Mouse (Mus musculus) gastrocnemius, postnatal 14 days (tissue): ENCODE measurements around the gene Nrxn2. TPM values are rescaled to one million over a fixed set of nuclear protein-coding genes. Genes with fewer than 3 reads are reported as not detected.

Experiments
- DNase-seq: peaks from one replicate; pipeline ENCODE4 v3.0.0; 2021; ENCODE audit warnings: mixed read lengths
- intact Hi-C: fragments of 180-260 bp; cut with DNase I; formaldehyde crosslinking; loops from one replicate; pipeline ENCODE4 v1.15.1; 2025; ENCODE audit warnings: low total_unique reads
- total RNA-seq, 2 experiments: library from RNA; stranded (reverse); gene quantifications; 2 replicates each; pipeline ENCODE4 v1.2.3; 2021

Nrxn2 gene
- total RNA-seq, 2 experiments from 2014 or later: 1.5 to 2.9 TPM

DNA sequence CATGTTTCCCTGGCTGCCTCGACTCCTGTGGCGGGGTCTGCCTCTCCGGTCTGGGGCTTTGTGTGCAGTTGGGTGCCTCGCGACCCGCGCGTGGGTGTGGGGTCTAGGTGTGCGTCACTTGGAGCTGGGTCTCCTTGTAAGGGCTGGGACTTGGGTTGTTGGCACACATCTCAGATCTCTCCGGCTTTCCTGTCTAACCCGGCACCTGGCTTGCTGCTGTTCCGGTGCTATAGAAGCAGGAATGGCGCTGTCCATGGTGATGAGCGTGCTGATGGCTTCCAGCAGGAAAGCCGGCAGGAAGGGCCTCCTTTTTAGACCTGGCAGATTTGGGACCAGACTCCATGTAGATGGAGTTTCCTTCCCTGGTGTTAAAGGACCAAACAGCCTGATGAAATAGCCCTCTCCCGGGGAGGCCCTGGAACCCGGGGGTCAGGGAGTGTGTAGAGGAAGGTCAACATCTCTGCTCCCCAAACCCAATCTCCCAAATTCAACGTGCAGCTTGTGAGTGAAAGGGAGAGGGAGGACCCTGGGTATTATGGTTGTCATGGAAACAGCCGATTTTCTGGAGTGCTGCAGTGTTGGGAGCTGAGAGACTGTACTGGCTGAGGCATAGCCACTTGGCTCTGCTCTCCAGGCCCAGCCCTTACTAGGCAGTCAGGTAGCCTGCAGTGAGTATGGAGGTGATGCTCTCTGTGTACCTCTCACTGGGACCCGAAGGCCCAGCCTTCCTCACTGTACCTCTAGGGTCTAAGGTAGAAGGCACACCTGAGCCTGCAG is 84.2 kb downstream of the Nrxn2 start:
- intact Hi-C loops: no loop called here
- DNase-seq: peak; percentile 61

DNA sequence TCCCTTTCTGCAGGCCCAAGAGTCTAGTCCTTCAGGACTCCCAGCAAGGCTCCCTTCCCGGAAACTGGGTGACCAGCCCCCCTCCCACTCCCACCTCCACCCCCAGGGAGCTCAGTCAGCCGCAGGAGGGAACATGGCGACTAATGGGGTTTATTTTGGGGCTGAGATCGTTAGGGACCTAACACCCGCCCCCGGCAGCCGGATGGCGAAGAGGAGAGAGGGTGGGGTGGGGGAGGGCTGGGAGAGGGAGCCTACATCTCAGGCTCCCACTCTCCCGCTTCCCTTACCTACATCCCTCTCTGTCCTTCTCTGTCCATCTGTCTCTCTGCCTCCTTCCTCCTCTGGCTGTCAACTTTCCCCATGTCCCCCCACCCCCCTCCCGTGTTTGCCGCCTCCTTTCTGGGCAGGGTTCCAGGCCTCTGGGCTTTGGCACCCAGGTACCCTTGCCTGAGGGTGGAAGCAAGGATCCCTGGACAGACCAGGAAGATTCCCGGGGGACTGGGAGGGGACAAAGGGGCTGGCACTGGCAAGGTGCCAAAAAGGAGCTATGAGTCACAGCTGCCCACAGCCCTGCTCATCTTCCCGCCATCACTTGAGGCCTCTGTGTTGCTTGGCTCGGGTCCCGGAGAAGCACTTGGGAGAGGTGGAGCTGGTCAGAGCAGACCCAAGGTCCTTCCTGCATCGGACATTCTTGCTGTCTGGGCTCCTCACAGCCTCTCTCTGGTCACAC is 85.6 kb downstream of the Nrxn2 start:
- no peak for DNase-seq
- intact Hi-C loops: no loop called here

DNA sequence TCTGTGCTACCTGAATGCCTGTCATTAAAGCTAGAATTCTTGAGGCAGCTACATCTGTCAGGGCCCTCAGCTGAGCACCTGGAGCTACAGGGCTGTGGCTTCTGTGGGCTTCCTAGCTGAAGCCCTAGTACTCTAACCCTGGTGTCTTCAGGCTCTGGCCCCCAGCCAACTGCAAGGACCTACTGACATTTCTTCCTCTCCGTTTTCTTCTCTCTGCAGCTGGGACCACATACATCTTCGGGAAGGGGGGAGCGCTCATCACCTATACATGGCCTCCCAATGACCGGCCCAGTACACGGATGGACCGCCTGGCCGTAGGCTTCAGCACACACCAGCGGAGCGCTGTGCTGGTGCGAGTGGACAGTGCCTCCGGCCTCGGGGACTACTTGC is 86.1 kb downstream of the Nrxn2 start:
- intact Hi-C loops: no loop called here

DNA sequence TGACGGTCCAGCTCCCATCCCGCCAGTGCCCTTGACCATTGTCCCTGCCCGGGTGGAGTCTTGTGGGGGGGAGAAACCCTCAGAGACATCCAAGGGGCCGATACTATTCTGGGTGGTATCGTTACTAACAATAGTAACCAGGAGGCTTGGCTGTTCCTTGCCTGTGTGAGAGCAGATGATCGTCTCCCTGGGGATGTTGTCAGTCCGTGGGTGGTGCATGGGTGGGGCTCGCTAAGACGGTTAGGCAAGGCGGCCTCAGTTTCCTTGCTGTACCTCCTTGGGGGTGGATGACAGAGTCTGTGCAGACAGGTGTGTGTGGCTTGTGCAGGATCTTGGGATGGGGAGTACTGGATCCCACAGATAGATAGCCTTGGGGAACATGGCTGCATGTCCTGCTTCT is 88.9 kb downstream of the Nrxn2 start:
- intact Hi-C loops: no loop called here
- no peak for DNase-seq

More for the DNA sequence above, 86.1 kb downstream of the Nrxn2 start:
- DNase-seq: no peak

DNA sequence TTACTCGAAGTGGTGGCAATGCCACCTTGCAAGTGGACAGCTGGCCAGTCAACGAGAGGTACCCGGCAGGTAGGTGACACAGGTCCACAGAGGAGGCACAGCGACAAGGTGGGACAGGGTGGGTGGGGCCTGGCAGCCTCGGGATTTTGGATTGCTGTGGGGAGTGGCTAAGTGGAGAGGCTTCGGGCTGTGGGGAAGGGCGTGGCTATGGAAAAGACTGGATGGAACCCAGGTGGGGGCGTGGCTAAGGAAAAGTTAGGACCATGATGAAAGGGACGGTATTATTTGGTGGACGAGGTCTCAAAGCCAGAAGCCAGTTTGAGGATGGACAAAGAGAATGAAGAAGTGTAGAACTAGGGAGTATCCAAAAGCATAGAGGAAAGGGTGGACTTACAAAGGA is 91.3 kb downstream of the Nrxn2 start:
- intact Hi-C loops: no loop called here
- DNase-seq: no peak

DNA sequence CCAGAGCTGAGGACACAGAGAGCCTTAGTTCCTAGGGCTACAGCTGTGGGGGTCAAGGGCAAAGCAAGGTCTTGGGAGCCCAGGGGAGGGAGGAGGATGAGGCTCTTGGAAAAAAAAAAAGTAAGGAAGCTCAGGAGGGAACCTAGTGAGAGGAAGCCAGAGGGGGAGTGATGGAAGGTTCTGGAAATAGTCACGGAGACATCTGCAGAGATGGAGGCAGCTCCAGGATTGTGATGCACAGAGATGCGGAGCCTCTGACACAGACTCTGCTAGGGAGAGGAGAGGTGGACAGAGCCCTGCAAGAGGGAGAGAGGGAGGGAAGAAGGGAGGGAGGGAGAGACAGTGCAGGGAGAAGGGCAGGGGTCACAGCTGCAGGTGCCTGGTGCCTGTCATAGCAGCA is 92.0 kb downstream of the Nrxn2 start:
- no peak for DNase-seq
- intact Hi-C loops: no loop called here

DNA sequence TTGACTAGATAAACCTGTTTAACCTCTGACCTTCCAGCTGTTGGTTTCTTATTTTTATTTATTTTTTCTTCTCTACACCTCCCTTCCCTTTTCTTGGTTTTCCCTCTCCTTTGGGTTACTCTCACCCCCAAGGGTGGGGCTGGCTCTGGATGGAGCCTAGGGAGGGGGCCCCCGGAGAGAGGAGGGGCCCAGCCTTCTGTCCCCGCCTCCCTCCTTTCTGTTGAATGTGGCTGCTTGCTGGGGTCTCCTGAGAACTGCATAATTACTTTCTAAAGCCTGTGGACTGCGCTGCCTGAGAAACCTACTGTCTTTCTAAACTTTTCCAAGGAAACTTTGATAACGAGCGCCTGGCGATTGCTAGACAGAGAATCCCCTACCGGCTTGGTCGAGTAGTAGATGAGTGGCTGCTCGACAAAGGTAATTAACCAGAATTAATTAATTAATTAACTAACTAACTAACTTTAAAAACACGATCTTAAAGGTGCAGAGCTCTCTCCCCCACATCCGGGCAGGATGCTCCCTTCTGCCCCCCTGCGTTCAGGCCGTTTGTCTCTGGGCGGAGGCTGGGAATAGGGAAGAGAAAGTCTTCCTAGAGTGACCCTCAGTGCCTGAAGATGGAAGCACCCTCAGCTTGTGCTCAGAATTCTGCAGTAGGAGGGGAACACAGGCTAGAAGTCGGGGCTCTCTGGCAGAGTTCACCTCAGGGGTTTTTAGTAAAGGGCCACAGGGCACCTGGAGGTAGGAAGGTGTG is 95.0 kb downstream of the Nrxn2 start:
- intact Hi-C loops: no loop called here
- no peak for DNase-seq

DNA sequence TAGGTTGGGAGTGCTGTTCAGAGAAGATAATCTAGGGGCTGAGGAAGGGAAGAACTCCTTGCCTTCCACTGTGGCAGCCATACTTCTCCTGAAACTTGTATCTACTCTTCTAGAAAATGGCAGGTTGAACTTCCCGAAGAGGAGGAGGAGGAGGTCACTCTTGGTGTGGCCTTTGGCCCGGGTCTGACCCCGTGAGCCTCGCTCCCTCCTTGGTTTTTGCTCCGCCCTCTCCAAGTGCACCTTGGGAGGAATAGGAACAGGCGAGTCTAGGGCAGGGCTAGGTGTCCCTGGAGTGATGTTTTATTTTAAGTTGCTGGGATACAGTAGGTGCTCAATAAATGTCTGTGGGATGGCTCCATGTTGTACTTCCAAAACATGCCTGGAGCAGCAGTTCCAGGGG is 96.4 kb downstream of the Nrxn2 start:
- intact Hi-C loops: no loop called here
- DNase-seq: no peak

DNA sequence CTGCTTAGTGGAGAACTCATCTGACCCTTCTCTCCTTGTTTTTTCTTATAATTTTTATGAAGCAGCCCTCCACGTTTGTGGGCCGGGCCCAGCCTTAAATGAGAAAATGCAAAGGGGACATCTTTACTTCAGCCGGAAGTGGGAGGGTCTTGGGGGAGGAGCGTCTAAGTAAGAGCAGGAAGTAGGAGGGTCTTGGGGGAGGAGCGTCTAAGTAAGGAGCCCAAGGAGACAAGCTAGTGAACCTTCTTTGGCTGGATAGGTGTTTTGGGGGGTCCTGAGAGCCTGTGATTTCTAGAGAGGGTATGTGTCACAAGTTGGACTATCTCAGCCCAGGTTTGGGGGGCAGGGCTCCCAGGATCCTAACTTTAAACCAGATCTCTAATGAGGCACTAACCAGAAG is 96.9 kb downstream of the Nrxn2 start:
- intact Hi-C loops: no loop called here
- no peak for DNase-seq

DNA sequence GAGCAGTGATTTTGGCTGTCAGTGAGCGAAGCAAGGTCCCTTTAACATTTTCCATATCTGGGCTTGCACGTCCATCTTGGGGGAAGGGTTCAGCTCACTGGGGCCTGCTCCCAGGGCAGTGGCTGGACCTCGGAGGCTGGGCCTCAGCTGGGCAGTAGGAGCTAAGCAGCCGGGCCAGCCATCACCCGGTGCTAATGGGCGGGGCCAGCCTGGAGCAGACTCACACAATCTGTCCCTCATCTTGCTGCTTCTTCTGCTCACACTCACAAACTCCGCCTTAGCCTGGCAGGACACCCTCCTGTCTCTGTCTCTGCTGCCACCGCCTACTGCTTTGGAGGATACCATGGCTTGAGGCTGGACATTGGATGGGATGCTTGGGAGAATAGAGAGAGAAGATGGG is 97.6 kb downstream of the Nrxn2 start:
- no peak for DNase-seq
- intact Hi-C loops: no loop called here

DNA sequence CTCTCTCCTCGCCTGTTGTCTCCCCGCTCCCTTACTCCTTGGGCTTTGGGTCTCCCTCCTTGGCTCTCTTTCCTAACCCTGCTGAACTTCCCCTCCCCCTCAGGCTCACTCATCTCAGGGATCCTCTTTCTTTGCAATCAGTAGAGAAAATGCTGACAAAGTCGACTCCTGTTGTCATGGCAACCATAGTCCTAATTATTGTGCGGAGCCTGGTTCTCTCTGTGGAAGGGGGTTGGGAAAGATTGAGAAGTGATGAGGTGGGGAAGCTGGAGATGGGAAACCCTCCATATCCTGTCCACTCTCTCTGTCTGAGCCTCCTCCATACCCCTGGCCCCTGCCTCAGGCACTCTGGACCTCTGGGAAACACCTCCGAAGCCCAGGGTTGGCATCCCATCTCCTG is 100.1 kb downstream of the Nrxn2 start:
- intact Hi-C loops: no loop called here
- DNase-seq: no peak

DNA sequence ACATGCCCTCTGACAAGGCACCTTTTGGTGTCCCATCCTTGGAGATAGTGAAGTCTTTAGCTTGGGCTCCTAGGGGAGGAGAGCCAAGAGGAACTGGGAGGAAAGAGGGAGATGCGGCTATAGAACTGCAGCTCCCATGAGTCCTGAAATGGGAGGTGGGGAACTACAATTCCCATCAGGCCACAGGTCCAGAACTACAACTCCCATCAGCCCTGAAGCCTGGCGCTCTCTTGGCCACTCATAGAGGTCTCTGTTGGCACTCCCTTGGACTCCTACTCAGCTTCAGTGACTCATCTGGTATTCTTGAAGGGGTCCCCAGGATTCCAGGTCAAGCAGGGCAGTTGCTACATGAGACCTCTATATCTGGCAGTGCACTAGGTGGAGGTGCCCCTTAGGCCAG is 101.0 kb downstream of the Nrxn2 start:
- DNase-seq: no peak
- intact Hi-C loops: no loop called here

DNA sequence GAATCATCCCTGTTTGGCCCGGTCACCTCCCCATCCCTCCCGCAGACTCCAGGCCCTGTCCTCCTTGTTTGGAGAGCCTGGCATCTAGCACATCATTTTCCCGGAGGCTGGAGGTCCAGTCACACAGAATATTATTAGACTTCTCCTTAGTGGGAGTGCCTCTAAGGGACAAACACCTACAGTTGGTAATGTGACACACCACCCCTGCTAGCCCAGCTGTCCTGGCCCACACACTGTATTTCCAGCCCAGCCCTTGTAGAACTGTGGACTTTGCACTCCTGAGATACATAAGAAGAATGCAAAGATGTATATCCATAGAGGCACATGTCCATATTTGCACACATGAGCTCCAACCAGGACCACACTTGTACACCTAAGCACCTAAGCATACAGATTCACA is 103.1 kb downstream of the Nrxn2 start:
- intact Hi-C loops: no loop called here
- DNase-seq: no peak

DNA sequence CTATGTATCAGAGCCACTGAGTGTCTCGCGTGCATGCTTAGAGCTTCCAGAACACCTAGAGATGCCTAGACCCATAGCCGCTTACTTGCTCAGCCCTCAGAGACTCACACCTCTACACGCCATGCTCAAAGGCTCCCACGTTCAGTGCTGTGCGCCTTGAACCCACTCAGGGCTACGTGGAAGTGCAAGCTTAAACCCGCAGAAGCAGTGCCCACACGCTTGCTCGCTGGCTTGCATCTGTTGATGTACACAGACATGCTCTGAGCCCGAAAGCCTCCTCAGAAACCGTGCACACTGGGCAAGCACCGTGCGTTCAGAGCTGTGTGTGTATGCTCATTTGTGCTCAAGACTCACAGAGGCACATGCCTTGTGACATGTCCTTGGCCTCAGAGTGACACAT is 103.8 kb downstream of the Nrxn2 start:
- DNase-seq: no peak
- intact Hi-C loops: no loop called here

DNA sequence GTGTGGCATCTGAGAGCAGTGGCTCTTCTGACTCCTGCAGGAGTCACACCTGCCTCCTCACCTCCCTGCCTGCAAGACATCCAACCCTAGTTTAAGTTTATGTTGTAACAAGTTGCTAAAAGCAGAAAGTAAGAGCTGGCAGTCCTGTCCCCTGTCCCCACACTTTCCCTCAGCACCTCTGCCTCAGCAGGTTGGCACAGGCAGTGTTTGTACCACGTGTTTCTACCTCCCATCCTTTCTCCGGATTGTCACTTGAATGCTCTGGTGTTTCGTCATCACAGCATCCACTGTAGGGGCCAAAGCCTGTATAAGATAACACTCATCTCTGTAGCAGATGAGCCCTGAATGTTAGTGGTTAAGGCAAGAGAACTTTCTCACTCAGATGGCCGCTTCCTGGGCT is 106.5 kb downstream of the Nrxn2 start:
- intact Hi-C loops: no loop called here

DNA sequence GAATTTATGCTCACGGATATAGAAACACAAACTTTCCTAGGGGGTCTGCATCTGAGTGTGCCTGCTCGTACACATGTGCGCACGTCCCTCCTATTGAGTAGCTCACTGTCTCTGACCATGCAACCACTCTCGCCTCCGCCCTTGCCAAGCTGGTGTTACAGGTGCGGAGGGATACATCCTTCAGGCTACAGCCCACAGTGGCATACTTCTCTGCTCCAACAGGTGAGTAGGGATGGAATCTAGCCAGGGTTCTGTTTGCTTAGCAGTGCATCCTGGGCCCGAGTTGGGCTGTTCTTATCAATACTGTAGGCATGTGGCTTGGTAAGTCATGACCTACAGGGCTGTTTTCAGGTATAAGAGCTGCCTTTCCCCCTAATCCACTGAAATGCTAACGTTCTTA is 107.5 kb downstream of the Nrxn2 start:
- no peak for DNase-seq
- intact Hi-C loops: no loop called here

More for the DNA sequence above, 106.5 kb downstream of the Nrxn2 start:
- no peak for DNase-seq

DNA sequence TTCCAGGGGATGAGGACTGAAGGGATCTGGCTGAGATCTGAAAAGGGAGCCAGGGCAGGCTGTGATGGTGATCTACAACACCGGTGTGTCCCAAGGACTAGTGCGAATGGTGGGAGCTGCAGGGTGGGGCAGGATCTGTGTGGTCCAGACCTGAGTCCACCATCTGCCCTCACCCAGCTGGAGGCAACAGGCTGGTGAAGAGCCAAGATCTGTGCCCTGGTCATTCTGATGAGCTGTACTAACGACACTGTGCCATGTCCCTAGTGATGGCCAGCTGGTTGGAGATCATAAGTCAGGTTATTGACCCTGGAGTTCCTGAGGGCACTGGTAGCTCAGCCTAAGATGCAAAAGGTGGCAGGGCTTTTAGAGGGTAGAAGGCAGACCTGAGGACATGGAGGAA is 108.9 kb downstream of the Nrxn2 start:
- no peak for DNase-seq

DNA sequence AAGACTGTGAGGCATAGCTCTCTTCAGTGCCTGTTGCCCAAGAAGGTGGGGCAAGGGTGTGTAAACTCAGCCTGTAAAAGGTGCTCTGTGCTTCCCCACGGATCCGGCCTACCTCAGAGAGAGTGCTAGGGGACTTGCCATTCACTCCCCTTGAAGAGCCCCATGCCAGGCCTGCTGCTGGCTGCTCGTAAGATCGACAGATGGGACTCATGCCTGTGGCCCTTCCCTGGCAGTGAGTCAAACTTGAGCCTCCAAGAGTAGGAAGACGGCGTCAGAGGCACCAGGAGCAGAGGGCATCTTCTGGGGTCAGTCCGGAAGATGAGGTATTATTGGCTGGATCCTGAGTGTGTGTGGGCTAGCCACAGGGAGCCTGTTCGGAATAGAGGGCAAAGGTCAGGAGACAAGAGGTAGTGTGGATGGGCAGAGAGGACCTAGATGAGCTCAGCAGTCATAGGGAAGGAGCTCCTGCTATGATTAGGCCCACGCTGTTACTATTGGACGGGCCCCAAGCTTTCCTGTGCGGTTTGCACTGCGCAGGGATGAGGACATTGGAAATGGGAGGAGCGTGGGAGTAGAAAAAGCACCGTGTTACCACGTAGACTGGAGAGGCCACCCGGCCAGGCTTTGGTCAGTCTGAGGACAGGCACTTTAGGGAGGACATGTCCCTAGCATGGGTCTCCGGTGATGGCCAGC is 109.5 kb downstream of the Nrxn2 start:
- no peak for DNase-seq

More for the DNA sequence above, 108.9 kb downstream of the Nrxn2 start:
- intact Hi-C loops: no loop called here

DNA sequence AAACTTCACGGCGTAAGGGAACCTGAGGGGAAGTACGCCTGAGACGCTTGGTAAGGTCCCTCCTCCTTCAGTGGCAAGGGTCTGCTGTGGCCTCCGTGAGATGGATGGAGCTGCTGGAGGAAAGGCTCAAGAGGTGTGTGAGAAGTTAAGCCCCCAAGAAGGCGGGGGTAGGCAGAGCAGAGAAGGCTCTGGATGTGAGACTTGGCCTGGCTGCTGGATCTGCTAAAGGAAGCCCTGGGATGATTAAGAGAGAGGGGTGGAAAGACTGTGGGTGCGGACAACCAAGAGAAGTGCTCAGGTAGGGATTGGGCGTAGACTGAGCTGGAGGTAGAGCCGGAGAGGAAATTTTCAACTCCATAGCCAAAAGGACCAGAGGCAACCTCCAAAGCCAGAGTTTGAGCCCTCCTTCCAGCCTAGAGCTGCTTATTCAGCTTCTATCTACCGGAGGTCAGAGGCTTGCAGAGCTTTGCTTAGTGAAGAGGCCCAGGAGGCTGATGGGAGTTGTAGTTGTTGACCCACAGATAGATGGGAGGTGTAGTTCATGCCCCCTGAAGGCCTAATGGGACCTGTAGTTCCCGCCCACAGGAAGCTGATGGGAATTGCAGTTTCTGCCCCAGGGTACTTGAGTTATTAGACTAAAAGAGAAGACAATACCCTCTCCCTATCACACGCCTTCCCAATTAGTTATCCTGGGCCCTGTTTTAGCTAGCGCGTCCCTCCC is 110.9 kb downstream of the Nrxn2 start:
- intact Hi-C loops: no loop called here
- DNase-seq: no peak

More for the DNA sequence above, 109.5 kb downstream of the Nrxn2 start:
- intact Hi-C loops: no loop called here
